Mouse (Mus musculus): ENCODE results near the gene Magix.
"Not testable (repeated sequence)": the region's sequence is repeated elsewhere in the genome, so short reads cannot be mapped to it uniquely, and the experiment has no call there.

Magix gene

DNA sequence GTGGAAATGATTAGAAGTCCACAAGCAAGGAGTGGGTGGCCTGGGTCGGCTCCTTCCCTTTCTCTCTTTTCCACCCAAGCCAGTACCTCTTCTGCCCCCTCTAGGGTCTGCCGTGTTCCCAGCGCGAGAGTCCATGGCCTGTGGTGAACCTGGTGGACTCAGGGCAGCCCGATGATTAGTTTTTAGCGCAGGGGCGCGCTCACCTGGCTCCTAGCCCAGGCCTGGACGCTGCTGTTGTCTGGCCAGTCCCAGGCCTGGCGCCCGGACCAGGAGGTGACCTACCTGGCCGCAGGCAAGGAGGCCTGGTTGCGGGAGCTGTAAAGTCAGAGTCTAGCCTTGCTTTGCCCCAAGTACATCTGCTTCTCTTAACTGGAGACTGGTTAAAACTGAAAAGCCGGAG is at the start of gene Magix:
Gene Magix (minus strand): TSS at position 388 of the 400 bp plus-strand sequence.
- DNase-seq (ENCODE audit: inconsistent age in 2 of 2, low spot score in 1 of 2): no peak

DNA sequence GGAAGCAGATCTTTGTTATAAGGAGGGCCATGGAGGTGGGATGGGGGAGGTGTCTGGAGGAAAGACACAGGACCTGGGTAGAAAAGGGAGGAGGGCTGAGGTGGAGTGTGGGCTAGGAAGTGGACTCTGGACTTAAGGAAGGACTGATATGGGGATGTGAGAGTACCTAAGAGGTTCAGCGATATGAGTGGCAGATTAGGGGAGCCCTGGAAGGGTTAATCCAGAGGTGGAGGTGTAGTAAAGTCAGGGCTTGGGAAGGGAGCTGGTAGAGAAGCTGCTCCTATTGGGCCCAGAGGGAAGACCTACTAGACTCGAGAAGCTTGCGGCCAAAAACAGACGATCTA is 47.8 kb upstream of the Magix start:
- no peak for DNase-seq (ENCODE audit: inconsistent age in 2 of 2, low spot score in 1 of 2)

DNA sequence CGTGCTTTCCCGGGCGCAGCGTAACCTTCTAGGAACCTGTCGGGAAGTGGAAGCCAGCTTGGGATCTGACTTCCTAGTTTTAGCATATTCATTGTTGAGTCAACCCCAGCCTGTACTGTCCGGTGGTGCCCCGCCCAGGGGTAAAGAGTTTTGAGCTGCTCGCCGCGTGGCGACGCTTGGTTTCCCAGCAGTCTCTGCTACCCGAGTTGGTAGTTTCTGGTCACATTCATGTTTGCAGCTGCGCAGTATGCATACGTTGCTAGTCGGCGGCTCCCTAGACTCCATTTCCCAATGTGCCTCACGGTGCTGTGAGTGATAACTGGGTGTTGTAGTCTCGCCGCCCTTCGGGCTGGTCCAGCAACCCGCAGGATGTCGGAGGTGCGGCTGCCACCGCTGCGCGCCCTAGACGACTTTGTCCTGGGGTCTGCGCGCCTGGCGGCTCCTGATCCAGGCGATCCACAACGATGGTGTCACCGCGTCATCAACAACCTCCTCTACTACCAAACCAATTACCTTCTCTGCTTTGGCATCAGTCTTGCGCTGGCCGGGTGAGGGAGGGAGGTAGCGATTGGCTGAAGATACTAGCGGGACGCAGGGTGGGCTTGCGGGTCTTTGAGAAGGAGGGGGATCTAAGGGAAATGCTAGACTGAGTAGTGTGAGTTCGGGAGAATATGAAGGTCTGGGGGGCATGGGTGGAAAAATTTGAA is 47.3 kb upstream of the Magix start, which contains the start of gene Praf2:
Gene Praf2 (plus strand): TSS at position 225 of the 707 bp plus-strand sequence.
- peak; percentile 87 to 90 for DNase-seq (ENCODE audit: inconsistent age in 2 of 2, low spot score in 1 of 2)

DNA sequence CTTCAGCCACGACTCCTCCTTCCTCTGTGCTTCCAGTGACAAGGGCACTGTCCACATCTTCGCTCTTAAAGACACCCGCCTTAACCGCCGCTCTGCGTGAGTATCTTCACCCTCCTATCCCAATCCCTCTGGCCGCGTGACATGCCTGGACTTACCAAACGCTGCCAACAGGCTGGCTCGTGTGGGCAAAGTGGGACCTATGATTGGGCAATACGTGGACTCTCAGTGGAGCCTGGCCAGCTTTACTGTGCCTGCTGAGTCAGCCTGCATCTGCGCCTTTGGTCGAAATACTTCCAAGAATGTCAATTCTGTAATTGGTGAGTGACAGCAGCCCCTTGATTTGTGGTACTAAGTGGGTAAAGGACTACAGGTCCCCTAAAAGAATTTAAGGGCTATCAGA is 46.1 kb upstream of the Magix start:
- DNase-seq (ENCODE audit: inconsistent age in 2 of 2, low spot score in 1 of 2): peak; percentile 25 to 49

DNA sequence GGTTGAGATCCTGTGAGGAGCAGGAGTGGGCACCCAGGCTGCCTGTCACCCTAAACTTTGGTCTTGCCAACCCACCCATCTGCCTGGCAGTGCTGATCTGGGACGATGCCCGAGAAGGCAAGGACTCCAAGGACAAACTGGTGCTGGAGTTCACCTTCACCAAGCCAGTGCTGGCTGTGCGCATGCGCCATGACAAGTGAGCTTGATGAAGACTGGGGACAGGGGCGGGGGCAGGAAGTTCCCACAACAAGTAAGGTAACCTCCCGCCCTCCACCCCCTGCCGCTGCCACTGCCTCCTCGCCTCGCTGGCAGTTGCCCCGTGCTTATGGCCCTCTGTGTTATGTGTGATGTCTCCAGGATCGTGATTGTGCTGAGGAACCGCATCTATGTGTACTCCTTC is 44.8 kb upstream of the Magix start:
- DNase-seq (ENCODE audit: inconsistent age in 2 of 2, low spot score in 1 of 2): no peak

DNA sequence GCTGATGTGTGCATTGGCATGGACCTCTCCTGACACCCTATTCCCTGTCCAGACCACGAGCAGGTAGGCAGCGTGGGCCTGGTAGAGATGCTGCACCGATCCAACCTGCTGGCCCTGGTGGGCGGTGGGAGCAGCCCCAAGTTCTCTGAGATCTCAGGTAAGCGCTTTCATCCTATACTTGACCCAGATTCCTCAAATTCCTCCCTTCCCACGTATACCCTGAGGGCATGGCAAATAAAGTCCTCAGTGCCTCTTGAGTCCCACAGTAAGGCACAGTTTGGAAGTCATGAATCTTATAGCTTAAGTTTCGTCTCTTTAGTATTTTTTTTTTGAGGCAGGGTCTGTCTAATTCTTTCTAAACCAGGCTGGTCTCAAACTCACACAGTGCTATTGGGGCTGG is 43.1 kb upstream of the Magix start:
- DNase-seq (ENCODE audit: inconsistent age in 2 of 2, low spot score in 1 of 2): no peak

DNA sequence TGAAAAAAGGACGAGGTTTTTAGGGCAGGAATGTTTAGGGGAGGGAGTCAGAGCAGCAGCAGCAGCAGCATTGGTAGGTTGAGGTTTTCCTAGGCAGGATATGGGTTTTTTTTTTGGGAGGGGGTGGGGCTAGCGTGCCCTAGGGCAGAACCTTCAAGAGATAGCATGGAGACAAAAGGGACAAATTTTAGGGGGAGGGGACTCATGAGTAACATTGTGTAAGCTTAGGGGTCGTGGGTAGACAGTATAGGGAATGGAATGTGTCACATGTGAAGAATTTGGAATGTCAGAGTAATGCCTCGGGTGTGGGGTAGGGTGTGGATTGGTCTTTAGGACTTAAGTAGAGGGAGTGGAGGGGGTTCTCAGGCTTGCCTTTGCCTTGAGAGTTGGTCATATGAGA is 41.6 kb upstream of the Magix start:
- DNase-seq (ENCODE audit: inconsistent age in 2 of 2, low spot score in 1 of 2): no peak

DNA sequence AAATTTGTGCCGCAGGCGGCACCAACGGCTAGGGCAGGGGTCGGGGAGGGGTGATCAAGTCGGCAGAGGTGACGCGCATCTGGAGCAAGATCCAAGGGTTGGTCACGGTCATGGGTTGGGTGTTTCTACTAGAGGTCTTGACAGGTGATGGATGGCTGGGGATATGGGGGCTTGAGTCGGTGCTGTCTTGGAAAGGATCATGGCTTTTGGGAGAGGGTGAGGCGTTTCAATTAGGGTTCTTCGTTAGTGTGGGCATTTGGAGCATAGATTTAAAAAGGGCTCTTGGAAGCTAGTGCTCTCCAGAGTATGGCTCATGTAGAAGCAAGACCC is 41.2 kb upstream of the Magix start:
- DNase-seq (ENCODE audit: inconsistent age in 2 of 2, low spot score in 1 of 2): no peak

DNA sequence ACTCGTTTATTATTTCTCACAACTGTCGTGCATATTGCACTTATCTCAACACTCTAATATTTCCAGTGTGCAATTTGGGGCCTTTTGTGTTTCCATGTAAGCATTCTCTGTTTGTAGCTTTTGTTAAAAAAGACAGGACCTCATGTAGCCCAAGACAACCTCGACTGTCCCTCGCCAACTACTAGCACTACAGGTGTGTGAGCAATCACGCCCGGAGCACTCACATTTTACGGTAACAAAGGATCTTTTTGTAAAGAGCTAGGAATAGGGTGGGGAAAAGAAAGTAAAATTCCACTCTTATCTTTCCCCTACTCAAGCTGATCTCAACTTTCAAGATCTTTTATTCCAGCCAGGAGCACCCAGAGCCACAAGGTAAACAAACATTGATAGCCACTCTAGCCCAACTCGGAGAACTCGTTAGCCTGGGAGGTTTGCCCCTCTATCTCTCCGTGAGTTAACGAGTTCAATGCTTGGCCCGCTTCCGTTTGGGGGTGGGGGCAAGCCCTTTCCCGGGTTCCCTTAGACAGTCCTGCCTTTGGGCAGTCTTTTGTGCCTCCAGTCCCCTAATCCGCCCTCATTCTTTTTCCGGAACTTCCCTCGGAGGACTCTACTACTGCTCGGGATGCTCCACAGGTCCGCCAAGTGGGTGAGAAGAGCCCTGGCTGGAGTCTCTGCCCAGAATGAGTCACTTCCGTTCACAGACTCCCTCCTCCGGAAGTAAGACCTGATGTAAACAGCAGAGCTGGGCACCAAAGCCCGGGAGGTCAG is 40.6 kb upstream of the Magix start, which contains the start of gene Gm45208:
Gene Gm45208 (plus strand): TSS at position 732 of the 768 bp plus-strand sequence.
- DNase-seq (ENCODE audit: inconsistent age in 2 of 2, low spot score in 1 of 2): peak; percentile 81 to 90

DNA sequence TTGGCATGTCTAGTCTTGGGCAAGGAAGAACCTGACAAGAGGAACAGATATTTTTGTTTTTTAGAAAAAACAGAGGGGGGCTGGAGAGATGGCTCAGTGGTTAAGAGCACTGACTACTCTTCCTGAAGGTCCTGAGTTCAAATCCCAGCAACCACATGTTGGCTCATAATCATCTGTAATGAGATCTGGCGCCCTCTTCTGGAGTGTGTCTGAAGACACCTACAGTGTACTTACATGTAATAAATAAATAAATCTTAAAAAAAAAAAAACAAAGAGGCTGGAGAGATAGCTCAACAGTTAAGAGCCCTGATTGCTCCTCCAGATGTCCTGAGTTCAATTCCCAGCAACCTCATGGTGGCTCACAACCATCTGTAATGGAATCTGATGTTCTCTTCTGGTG is 35.0 kb upstream of the Magix start:
- DNase-seq (ENCODE audit: inconsistent age in 2 of 2, low spot score in 1 of 2): not testable (repeated sequence)

DNA sequence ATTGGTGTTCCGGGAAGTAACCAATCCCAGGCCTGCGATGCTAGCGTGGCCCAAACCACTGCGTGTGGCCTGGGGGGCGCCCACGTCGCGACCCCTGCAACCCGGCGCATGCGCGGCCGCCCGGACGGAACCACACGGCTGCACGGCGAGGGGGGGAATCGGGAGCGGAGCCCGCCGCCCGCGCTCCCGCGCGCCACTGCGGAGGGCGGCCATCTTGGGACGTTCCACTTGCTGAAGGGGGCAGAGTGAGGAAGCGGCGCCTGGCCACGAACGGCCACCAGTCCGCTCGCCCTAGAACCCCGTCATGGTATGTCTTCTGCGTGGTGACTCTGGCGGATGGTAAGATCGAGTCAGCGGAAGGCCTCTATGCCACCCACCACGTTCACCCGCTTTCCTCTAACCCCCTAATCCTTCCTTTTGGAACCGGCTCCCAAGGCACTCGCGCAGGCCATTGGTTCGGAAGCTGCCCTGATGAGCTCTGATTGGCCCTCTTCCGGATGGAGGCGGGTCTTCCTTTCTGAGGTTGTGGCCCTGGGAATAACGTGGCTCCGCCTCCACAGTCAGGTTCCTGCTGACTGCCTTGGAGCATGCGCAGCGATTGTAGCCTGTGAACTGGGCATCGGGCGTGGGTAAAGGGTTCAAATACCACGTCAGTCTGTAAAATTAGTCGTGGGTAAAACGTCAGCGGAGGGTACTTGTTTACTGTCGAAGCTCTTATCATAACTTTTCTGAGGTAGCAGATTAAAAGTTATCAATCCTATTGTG is 33.3 kb upstream of the Magix start, which contains the start of gene Wdr45:
Gene Wdr45 (plus strand): TSS at position 199 of the 765 bp plus-strand sequence.
- peak; percentile 94 to 96 for DNase-seq (ENCODE audit: inconsistent age in 2 of 2, low spot score in 1 of 2)

DNA sequence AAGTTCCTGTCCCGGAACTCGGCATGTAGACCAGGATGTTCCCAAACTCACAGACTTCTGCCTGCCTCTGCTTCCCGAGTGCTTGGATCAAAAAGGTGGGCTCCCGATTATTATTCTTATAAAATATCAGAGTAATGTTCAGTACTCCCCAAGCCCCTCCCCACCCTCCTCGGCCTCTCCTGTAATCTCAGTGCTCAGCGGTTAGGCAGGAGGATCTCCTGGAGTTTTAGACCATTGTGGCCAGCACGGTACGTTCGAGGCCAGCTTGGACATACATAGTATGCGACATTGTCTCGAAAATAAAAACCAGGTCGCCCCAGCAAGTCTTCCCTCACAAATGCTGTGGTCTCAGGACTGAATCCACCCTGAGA is 32.7 kb upstream of the Magix start:
- peak in 1 of 2 experiments; percentile 46 for DNase-seq (ENCODE audit: inconsistent age in 2 of 2, low spot score in 1 of 2)

DNA sequence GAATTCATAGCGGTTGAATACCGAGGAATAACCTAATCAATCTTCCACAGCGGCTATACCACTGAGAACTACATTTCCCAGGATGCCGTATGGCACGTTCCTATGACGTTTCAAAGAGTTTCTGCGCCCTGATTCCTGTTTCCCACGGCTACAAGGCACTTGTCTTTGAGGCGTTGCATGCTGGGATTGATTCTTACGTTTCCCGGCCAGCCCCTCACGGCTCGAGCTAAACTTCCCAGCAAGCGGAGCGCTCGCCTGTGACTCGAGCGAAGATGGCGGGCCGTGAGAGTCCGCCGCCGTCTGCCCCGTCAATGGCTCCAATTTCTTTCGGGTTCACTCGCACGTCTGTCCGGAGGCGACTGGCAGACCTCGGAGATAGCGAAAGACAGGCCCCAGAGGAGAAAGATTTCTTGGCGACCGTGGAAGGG is 15.9 kb upstream of the Magix start, which contains the start of gene Gpkow:
Gene Gpkow (plus strand): TSS at position 178 of the 428 bp plus-strand sequence.
- peak; percentile 86 to 93 for DNase-seq (ENCODE audit: inconsistent age in 2 of 2, low spot score in 1 of 2)

DNA sequence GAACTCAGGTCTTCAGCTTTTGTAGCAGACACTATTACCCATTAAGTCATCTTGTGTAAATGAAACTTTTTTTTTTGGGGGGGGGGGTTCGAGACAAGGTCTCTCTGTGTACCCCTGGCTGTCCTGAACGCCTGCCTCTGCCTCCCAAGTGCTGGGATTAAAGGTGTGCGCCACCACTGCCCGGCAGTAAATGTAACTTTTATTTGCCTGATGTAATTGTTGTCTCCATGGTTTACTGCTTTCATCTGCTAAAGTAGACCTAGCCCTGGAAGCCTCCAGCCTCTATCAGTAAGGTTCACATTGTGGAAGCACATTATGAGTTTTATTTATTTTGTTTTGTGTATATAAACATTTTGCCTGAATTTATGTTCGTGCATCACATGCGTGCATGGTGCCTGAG is 15.5 kb upstream of the Magix start:
- DNase-seq (ENCODE audit: inconsistent age in 2 of 2, low spot score in 1 of 2): no peak

DNA sequence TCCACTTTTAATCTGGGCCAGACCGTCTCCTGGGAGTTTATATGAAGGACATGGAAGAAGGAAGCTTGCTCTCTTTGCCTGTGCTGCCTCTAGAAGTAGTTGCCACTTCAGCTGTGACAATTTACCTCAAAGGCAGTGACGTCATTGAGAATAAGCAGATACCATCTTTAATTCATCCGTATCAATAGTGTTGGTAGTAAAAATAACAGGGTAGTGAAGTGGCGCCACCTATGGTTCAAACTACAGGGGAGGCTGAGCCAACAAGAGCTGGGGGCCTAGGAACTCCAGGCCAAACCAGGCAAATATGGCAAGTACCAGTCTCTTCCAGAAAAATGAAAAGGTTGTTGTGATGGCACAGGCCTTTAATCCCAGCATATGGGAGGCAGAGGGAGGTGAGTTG is 11.8 kb upstream of the Magix start:
- DNase-seq (ENCODE audit: inconsistent age in 2 of 2, low spot score in 1 of 2): peak in 1 of 2 experiments; percentile 60

DNA sequence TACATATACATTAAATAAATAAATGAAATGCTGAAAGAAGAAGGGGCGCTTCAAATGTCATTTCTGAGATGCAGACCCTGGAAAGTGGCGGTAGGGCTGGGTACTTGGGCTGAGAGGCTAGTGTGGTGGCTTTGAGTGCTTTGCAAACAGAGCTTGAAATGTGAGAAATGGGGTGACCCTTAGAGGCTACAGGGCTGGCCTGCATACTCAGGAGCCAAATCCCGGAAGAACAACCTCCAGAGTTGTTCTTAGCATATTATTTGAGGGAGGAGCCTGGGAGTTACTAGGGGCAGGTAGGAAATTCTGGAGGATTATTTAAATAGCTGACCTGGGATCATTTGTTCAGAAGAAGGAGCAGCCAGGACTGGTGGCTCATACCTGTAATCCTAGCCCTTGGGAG is 9.4 kb upstream of the Magix start:
- no peak for DNase-seq (ENCODE audit: inconsistent age in 2 of 2, low spot score in 1 of 2)

DNA sequence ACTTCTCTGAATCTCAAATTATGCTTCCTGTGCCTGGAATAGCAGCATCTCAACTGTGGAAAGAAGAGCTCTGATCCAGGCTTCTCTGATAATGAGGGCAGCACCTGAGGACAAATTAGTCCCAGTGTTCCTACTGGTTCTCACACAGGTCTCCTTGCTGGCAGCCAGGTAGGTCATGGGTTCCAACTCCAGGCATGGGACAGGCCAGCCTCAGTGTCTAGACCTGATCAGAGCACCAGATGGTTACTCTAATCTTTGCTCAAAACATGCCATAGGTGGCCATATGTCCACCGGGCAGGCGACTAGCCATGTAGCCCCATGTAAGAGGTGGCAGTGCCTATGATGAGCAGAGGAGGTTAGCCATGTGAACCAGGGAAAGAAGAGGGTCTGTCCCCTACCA is 7.3 kb upstream of the Magix start:
- DNase-seq (ENCODE audit: inconsistent age in 2 of 2, low spot score in 1 of 2): no peak

DNA sequence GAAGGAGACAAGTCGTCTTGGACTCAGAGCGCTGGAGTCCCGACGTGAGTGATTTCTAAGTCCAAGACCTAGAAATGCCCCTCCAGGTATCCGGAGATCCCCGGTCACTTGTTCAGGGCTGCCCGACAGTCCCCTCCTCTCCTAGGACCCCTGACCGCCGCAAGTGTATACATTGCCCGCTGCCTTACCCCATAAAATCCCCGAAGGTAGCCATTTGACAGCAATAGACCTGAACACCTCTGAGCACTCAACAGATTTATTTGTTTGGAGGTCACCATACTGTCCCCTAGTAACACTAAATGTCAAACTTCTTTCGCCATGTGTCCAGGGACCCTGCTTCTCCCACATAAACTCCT is 1.0 kb downstream of the Magix start:
- DNase-seq (ENCODE audit: inconsistent age in 2 of 2, low spot score in 1 of 2): no peak

DNA sequence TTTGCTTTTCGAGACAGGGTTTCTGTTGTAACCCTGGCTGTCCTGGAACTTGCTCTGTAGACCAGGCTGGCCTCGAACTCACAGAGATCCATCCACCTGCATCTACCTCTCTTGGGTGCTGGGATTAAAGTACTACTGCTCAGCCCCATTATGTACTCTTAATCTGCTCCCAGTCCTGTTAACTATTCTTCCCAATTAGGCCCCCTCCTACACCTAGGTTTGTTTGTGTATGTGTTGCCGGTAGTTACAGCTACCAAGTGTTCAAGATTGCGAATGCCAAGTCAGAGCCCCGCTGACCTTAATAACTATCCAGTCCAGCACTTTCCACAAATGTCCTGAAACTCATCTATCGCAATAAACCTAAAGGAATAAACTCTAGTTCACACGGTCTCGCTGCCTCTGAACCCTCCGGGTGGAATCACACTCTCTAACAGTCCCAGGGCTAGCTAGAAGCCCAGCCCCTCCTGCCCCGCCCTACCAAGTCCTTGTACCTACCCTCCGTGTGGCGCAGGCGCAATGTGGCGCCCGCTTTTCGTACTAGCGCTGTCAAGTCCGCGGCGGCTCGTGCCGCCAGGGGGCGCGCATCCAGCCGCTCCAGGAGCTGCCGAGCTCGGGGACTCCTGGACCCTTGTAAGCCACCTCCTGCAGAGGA is 1.5 kb downstream of the Magix start:
- DNase-seq (ENCODE audit: inconsistent age in 2 of 2, low spot score in 1 of 2): peak; percentile 92 to 95

DNA sequence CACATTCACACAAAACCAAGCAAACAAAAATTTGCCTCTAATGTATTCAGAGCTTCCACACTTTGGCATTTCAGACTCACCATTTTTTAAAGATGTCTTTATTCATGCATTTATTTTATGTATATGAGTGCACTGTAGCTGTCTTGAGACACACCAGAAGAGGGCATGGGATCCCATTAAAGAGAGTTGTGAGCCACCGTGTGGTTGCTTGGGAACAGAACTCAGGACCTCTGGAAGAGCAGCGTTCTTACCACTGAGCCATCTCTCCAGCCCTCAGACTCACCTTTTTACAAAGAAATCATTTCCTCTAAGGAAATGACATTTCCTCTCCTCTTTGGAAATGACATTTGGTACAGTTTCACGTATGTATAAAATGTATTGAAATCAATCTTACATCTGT is 2.1 kb downstream of the Magix start:
- DNase-seq (ENCODE audit: inconsistent age in 2 of 2, low spot score in 1 of 2): no peak

DNA sequence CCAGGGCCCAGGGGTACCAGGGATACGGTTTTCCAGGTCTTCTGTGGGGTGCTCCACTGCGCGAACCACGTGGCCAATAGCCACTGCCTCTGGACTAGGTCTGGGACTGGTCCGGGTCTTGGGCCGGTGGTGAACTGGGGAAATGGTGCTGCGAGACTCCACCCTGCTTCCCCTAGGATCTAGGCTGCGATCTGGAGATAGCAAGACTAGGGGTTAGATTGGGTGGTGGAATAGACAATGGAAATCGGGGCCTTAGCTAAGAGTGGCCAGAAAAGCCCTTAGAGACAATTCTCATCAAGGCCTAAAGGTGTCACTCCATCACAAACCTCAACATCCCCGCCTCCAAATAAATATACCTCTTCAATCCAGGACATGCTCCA is 6.1 kb downstream of the Magix start:
- peak in 1 of 2 experiments; percentile 50 for DNase-seq (ENCODE audit: inconsistent age in 2 of 2, low spot score in 1 of 2)
